Mouse (Mus musculus) urinary bladder, postnatal 4 days (tissue): ENCODE measurements around the gene Llcfc1.

Experiments
- DNase-seq, 2 experiments: peaks; one replicate each; pipeline ENCODE4 v3.0.0; 2021 to 2022; ENCODE audit warnings: low spot score in 2 of 2

Gene Llcfc1

GRCm38 (mm10) chr6:41702928-41703327, 18.7 kb downstream of the Llcfc1 start:
- no peak for DNase-seq

- DNase-seq: no peak
These were observed 19.9 kb downstream of the Llcfc1 start, which contains the start of gene Kel for GRCm38 (mm10) chr6:41704123-41704522. Kel (minus strand) TSS chr6:41704339.

- no peak for DNase-seq
These were observed 22.0 kb downstream of the Llcfc1 start for GRCm38 (mm10) chr6:41706275-41706674.

- DNase-seq: no peak
These were observed 26.1 kb downstream of the Llcfc1 start for GRCm38 (mm10) chr6:41710281-41710680.

GRCm38 (mm10) chr6:41721430-41721829, 37.2 kb downstream of the Llcfc1 start:
- no peak for DNase-seq

GRCm38 (mm10) chr6:41727989-41728609, 43.9 kb downstream of the Llcfc1 start:
- no peak for DNase-seq

GRCm38 (mm10) chr6:41734719-41735470, 50.7 kb downstream of the Llcfc1 start:
- no peak for DNase-seq
